Mouse (Mus musculus) megakaryocyte, adult 5-6 weeks (primary cell): ENCODE results near the gene Ajm1. TPM values are rescaled to one million over a fixed set of nuclear protein-coding genes. Genes with fewer than 3 reads are reported as not detected.

Experiments used
- ATAC-seq: 2 replicates; pipeline ENCODE4 v1.8.0; 2016; ENCODE audit warnings: mild to moderate bottlenecking, inconsistent platforms; ENCODE audit not compliant: poor library complexity, severe bottlenecking
- total RNA-seq, 2 experiments: library from RNA; stranded (forward) in 1 of 2; stranded (reverse) in 1 of 2; fragments of 153-499, 151-499 nt in 1 of 2; fragments of 221-1000, 200-1000 nt in 1 of 2; gene quantifications; 2 replicates each; pipeline versions ENCODE4 v1.2.3 to v1.2.4; 2015 to 2017

Gene Ajm1
- total RNA-seq (2015): not detected in 2 replicates
- total RNA-seq (2017): not detected in 2 replicates

DNA sequence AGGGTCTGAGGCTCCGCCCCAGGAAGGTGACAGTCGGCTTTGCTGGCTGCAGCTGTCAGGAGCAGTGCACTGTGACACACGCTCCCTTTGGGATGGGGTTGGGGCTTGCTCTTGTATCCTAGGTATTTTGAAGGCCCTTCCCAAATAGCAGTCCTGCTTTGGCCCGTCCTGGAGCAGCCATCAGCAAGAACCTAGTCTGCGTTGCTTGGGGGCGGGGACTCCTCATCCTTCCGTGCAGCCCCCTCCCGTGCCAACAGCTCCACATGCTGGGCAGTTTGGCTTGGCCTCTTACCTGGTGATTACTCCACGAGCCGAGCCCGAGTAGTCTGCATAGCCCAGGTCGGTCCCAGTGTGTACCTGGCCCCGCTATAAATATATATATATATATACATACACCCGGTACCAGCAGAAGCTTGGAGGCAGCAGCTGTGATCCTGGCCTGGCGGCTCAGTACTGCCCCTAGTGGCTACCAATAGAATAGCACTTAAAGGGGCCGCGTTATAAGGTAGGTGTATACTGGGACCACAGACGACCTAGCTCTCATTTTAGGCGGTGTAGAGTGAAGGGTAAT lies at the start of gene Ajm1:
Gene Ajm1, minus strand, starts transcription at position 464 of the 571 bp plus-strand sequence.
- ATAC-seq: peak; percentile 82

DNA sequence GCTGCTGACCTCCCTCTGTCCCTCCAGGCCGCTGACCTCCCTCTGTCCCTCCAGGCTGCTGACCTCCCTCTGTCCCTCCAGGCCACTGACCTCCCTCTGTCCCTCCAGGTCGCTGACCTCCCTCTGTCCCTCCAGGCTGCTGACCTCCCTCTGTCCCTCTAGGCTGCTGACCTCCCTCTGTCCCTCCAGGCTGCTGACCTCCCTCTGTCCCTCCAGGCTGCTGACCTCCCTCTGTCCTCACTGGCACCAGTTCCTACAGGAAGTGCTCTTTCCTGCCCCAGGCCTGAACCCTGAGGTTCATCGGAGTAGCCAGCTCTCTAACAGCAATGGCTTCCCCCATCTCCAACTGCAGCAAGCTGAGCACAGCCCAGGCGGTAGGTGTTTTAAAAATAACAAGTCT lies 47.2 kb upstream of the Ajm1 start:
- no peak for ATAC-seq

DNA sequence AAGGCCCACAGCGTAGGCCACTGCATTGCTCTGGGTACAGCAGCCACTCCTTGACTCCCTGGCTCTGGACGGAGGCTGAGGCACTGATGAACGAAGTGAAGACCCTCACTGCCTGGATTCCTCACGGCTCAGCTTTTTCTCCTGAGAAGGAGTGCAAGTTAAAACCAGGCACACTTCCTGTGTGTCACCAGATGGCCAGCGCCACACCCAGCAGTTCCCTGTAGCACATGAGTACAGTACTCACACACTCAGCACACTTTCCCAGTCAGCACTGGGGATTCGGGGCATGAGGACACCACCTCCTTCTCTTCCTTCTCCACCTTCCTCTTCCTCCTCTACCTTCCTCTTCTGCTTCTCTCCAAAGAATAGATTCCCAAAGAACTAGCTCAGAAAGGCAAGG lies 46.3 kb upstream of the Ajm1 start, which contains the start of gene Fcna:
Gene Fcna, minus strand, starts transcription at position 220 of the 400 bp plus-strand sequence.
- no peak for ATAC-seq

- no peak for ATAC-seq
Observed at GRCm38 (mm10) chr2:25625986-25626385, 44.4 kb upstream of the Ajm1 start.

DNA sequence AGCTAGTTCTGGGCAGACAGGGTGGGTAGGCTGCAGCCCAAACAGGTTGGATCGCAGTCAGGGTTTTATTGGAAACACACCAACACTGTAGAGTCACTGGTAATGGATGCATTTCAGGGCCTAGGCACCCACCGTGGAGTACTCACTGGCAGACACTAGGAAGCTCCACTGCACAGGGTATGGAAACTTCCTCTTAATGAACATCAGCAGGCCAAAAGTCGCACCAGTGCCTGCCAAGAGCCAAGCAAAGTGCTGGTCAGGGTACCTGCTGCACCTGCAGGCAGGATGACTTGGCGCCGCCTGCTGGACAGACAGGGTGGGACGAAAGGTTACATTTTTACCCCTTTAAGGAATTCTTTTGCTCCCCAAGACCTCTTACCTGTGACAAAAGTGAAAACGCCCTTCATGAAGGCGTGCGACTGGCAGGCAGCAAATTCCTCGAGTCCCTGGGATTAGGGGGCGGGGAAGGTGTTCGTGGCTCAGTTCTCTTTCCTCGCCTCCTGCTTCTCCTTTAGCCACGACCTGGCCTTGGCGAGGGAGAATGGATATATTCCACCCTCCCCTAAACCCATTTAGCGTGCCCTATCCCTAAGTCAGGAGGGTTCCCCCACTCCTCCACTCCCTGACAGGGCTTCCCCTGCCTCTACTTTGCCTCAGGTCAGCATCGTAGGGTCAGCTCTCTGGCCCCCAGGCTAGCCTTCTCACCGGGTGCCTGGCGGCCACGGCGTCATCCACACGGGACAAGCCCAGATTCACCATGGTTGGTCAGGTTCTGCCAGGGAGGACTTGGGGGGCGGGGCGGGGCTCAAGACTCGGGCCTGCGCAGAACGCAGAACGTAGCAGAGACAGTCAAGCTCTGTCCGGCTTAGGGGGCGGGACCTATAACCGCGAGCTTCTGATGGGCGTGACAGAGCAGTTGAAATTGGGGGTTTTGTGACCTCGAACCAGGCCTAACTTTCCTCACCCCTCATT lies 40.0 kb upstream of the Ajm1 start, which contains the start of gene Tmem141:
Gene Tmem141, minus strand, starts transcription at position 777 of the 972 bp plus-strand sequence.
- peak; percentile 90 for ATAC-seq

- no peak; the same call in 1 of the 2 replicates for ATAC-seq
Observed at GRCm38 (mm10) chr2:25620852-25621228, 39.3 kb upstream of the Ajm1 start.

DNA sequence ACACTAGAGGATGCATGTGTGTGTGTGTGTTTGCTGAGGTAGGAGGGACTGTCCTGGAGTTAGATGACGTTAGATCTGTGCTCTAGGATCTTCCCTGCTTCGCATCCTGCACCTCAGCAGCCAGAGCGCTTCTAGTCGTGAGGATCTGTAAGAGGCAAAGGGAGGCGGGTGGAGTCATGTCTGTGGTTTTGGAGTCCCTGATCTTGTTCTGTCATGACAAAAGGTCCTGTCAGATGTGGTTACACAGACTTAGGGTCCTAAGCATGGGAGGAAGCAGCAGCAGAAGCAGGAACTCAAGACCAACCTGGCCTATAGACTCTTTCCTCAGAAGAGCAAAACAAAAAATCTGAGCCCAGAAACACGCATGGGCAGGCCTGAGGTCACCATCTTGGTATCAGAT lies 38.8 kb upstream of the Ajm1 start:
- no peak for ATAC-seq

DNA sequence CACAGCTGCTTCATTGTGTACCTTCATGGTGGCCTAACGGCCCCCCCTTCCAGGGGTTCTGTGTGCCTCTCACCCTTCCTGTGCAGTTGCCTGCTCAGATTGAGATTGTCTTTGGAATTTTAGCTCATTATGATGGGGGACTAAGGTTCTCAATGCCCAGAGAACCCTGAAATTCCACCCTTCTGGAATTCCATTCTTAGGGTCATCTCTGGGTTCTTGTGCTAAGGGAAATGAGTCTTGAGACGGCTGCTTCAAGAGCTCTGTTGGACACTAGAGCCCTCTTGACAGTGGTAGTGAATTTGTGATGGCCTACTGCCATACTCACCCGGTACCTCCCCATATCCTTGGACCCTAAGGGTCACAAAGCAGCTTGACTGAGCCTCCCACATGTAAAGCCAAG lies 36.0 kb upstream of the Ajm1 start, which contains the start of gene Ccdc183:
Gene Ccdc183, minus strand, starts transcription at position 101 of the 400 bp plus-strand sequence.
- no peak for ATAC-seq

GRCm38 (mm10) chr2:25616398-25616797 lies 34.8 kb upstream of the Ajm1 start:
- no peak for ATAC-seq

GRCm38 (mm10) chr2:25608671-25609070 lies 27.1 kb upstream of the Ajm1 start:
- ATAC-seq: peak; percentile 43

- ATAC-seq: peak; percentile 96
Observed at GRCm38 (mm10) chr2:25607761-25608622, 26.4 kb upstream of the Ajm1 start, which contains the start of gene Rabl6. Gene Rabl6 (minus strand): TSS chr2:25608521.

DNA sequence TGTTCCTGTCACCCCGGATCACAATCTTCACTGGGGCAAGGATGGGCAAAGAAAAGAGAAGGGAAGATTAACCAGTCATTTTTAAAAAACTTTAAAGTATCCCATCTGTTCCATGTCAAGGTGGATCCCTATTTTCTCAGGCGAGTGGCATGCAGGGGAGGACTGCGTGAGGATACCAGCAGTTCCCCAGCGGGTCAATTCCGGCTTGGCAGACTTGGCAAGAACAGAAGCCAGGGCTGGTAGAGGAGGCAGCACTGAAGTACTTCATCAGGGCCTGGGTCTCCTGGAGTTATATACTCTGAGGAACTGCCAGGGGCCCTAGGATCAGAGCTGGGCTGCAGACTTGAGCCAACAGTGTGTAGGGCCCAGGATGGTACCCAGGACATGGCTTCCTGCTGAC lies 21.0 kb upstream of the Ajm1 start:
- no peak for ATAC-seq

- ATAC-seq: no peak
Observed at GRCm38 (mm10) chr2:25600037-25600436, 18.5 kb upstream of the Ajm1 start.

DNA sequence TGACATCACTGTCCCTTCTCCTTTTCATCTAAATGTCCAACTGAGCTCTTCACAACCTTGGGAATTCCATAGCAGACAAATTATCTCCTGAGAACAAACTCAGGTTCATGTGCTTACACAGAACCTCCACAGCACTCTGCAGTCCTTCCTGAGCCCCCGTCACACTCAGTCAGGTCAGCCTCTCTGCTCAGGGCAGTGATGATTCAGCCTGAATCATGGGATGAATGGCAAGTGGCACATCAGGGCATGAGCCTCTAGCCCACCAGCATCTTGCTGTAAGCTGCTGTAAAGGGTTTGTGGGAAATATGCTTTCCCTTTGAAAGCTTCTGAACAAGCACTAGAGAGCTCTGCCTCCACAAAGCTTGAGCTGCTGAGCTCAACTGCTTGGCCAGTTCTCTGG lies 17.2 kb upstream of the Ajm1 start:
- ATAC-seq: no peak

DNA sequence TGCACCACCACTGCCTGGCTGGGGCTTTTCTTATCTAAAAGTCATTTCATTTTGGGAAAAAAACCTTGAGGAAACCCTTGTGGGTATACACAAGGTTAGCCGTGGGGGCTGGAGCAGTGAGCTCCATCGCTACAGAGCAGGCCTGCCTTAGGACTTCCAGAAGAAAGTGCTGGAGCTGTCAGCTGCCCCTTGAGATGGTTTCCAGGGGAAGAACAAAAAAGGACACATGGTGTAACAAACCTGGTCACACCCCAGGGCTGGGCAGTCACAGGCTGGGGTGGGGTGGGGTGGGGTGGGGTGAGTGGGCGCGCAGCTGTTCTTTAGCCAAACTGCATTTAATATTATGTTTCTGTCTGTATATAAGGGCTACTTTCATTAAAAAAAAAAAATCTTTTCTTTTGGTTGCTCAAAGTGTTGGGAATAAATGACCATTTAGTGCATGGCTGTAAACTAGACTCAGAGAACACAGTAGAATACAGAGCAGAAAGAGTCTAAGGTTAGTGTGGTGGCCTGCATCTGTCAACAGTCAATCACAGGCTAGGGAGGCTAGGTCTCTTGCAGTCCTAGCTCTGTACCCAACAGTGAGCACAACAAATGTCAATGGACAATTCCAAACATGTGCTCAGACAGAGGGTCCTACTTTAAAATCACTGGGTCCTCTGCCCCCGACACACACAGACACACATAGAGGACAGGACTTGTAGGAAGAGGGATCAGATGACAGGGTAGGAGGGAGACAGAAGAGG lies 15.4 kb upstream of the Ajm1 start:
- ATAC-seq: no peak

DNA sequence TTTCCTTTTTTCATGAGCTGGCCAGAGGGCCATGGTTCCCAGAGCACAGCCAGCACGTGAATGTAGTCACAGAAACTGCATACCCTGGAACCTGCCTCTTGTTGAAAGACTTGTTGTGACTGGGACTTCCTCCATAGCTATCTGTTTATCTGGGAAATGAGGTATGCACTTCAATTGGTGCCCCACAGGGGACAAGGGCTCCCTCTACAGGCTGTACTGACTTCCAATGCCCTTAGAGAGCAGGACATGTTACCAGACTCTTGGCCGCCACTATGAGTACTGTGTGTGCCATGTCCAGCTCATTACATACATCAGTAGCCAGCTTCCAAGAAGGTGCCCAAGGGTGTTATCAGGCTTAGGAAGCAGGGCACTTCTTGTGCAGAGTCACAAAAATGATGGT lies 10.3 kb upstream of the Ajm1 start:
- 0 out of 2 replicates have a peak, but pooled peaks have one; percentile 51 for ATAC-seq

GRCm38 (mm10) chr2:25588227-25588907 lies 6.8 kb upstream of the Ajm1 start:
- ATAC-seq: no peak

- no peak for ATAC-seq
Observed at GRCm38 (mm10) chr2:25587290-25587689, 5.7 kb upstream of the Ajm1 start.

DNA sequence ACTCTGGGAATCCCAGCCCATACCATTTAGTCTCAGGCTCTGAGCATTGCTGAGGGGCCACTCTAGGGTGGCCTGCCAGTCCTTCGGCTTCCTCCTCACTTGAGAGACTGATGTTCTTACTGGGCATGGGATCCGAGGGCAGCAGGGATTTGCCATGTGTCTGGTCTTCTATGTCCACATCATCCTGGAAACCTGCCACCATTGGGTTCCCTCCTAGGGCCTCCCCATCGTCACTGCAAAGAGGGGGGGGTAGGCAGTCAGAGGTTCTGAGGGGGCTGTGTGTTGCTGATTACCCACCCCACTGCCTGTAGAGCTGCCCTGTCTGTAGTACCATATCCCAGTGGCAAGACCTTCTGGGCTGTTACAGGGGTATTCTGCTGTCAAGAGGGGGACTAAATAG lies 4.0 kb upstream of the Ajm1 start:
- no peak for ATAC-seq
